Mouse (Mus musculus) limb, embryonic 11.5 days (tissue): ENCODE results near the gene Ldb2. TPM values are rescaled to one million over a fixed set of nuclear protein-coding genes. Genes with fewer than 3 reads are reported as not detected.
A peak's percentile ranks its signal among the peaks of the same experiment; 100 is the strongest.

ENCODE experiments used
- ATAC-seq: fragments of 200-750 bp; cut with Nextera tagmentation; 2 replicates; pipeline ENCODE4 v1.8.0; 2017; ENCODE audit warnings: low read depth; ENCODE audit not compliant: insufficient number of reproducible peaks, low FRiP score, low TSS enrichment
- DNase-seq: peaks from one replicate; pipeline ENCODE4 v3.0.0-alpha.2; 2015; ENCODE audit warnings: low spot score
- H3K27ac ChIP-seq: fragments of 300-500 bp; sonication (generic); replicated peaks from 2 replicates; pipeline ENCODE4 v1.5.1; 2014; ENCODE audit warnings: low read depth, mild to moderate bottlenecking, low read length
- H3K27me3 ChIP-seq: fragments of 300-500 bp; sonication (generic); 2 replicates; pipeline ENCODE4 v1.6.1; 2014; ENCODE audit warnings: mild to moderate bottlenecking, low read length, mixed read lengths; ENCODE audit not compliant: control insufficient read depth, insufficient read depth
- H3K36me3 ChIP-seq: fragments of 300-500 bp; sonication (generic); 2 replicates; pipeline ENCODE4 v1.6.1; 2014; ENCODE audit warnings: mild to moderate bottlenecking, low read length, moderate library complexity, mixed read lengths; ENCODE audit not compliant: control insufficient read depth, insufficient read depth
- H3K4me1 ChIP-seq: fragments of 300-500 bp; sonication (generic); 2 replicates; pipeline ENCODE4 v1.6.1; 2014; ENCODE audit warnings: low read length, mixed read lengths; ENCODE audit not compliant: control insufficient read depth, insufficient read depth
- H3K4me2 ChIP-seq: fragments of 300-500 bp; sonication (generic); 2 replicates; pipeline ENCODE4 v1.6.1; 2014; ENCODE audit warnings: low read depth, mild to moderate bottlenecking, moderate library complexity; ENCODE audit not compliant: severe bottlenecking
- H3K4me3 ChIP-seq: fragments of 300-500 bp; sonication (generic); 2 replicates; pipeline ENCODE4 v1.5.1; 2014; ENCODE audit warnings: low read depth, low read length
- H3K9ac ChIP-seq: fragments of 300-500 bp; sonication (generic); 2 replicates; pipeline ENCODE4 v1.6.1; 2014; ENCODE audit warnings: mild to moderate bottlenecking, low read length
- H3K9me3 ChIP-seq: fragments of 300-500 bp; sonication (generic); 2 replicates; pipeline ENCODE4 v1.6.1; 2016; ENCODE audit warnings: low read length; ENCODE audit not compliant: control insufficient read depth
- WGBS: fragments of 180-500 bp; shearing (Covaris S2); extraction: QIAGEN DNeasy Blood & Tissue Kit; methylation state at CpG from one replicate; pipeline ENCODE4 v1.1.7; 2014; 5-methylcytosine and 5-hydroxymethylcytosine counted together
- polyA plus RNA-seq: library from polyadenylated mRNA; unstranded; fragments of >200 nt; fragmentation: Nextera tagmentation; extraction: Ambion mirVana; gene quantifications from 2 replicates; pipeline ENCODE4 v1.2.1, GENCODE M21; 2014

Ldb2 gene
- 45.2 and 45.7 TPM in 2 replicates for polyA plus RNA-seq

GRCm38 (mm10) chr5:44799053-44799860 lies at the start of gene Ldb2:
Gene Ldb2, minus strand, starts transcription at chr5:44799680.
- Histone ChIP-seq H3K27me3 (no peaks in the 10 kb centered on the region), H3K4me1 (peaks cover 16% of the 10 kb centered on the region), H3K9ac (peak within 1 kb of the TSS; percentile 58), H3K9me3 (no peaks in the 10 kb centered on the region), H3K4me2 (peak within 1 kb of the TSS; percentile 62), H3K27ac (no peak within 1 kb of the TSS; the same call in 1 of the 2 replicates), H3K4me3 (peak within 1 kb of the TSS; percentile 40), H3K36me3 (no peaks in the 10 kb centered on the region)
- ATAC-seq (peak; percentile 83), DNase-seq (peak; percentile 76)
- 2% methylated on average over 19 of the region's 19 CpGs for WGBS

DNA sequence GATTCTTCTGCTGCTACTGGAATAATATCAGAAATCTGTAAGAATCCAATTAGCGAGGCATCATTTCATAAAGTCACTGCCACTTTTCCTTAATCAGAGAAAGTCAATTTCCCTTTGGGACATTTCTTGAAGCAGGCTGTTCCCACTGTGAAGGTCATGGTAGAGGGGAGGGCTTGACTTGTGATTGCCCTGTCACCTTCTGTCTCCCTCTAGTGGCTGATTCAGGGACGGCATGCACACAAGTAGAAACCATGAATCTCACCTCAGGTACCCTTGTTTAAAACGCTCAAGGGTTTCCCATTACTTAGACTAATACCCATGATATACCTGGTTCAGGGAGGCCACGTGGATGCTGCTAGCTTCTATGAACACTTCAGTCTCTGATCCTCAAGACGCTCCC lies 31.8 kb upstream of the Ldb2 start:
- DNase-seq = peak; percentile 35
- ATAC-seq = no peak
- Histone ChIP-seq H3K36me3 (no peaks in the 10 kb centered on the region), H3K4me3 (no peak overlapping the region), H3K4me2 (no peak overlapping the region), H3K4me1 (no peaks in the 10 kb centered on the region), H3K27me3 (no peaks in the 10 kb centered on the region), H3K27ac (no peak overlapping the region), H3K9ac (no peak overlapping the region), H3K9me3 (no peaks in the 10 kb centered on the region)
- 65% methylated on average over 5 of the region's 5 CpGs for WGBS

DNA sequence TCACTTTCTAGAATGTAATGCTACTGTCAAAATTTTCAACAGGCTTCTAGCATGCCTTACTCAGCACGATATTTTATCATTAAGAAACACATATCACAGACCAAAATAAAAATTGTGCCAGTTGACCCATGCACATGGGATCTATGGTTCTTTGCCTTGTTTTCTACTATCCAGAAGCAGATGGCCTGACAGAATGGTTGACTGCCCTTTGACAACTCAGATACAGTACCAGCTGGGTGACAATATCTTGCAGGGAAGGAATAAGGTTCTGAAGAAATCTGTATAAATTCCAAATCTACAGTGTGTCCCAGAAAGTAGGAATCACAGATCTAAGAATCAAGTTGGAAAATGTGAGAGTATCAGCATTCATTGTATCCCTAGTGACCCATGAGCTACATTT lies 16.0 kb upstream of the Ldb2 start:
- 95% methylated on average over 1 of the region's 1 CpGs for WGBS
- no peak overlapping the region for H3K27ac ChIP-seq
- no peak overlapping the region for H3K4me3 ChIP-seq
- no peaks in the 10 kb centered on the region for H3K36me3 ChIP-seq
- no peaks in the 10 kb centered on the region for H3K4me1 ChIP-seq
- H3K9ac ChIP-seq = no peak overlapping the region
- ATAC-seq (no peak), DNase-seq (no peak)
- no peaks in the 10 kb centered on the region for H3K27me3 ChIP-seq
- H3K4me2 ChIP-seq = no peak overlapping the region
- H3K9me3 ChIP-seq = no peaks in the 10 kb centered on the region

DNA sequence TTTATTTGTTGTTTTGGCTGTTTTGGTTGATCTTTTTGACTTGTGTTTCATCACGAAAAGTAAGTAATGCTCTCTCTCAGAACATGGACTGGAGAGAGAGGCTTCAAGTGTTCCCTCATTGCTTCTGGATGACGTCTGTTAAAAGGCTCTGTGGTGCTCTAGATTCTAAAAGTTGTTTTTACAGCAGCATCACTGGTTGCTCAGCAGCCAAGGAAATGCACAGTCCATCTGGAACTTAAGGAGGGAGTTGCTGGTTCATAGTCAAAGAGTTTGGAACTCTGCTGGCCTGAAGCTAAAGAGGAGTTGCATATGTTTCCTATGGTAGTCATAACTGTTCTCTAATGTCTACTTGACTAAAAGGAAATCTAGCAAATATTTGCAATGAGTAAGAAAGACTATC lies 6.5 kb upstream of the Ldb2 start:
- Histone ChIP-seq H3K27me3 (no peaks in the 10 kb centered on the region), H3K9me3 (no peaks in the 10 kb centered on the region), H3K4me2 (no peak overlapping the region), H3K27ac (no peak overlapping the region), H3K4me1 (peaks cover under 1% of the 10 kb centered on the region), H3K36me3 (no peaks in the 10 kb centered on the region), H3K4me3 (no peak overlapping the region), H3K9ac (no peak overlapping the region)
- no peak for DNase-seq
- 71% methylated on average over 2 of the region's 2 CpGs for WGBS
- no peak for ATAC-seq

- peak; percentile 54 for DNase-seq
- peaks cover 13% of the 10 kb centered on the region for H3K4me1 ChIP-seq
- H3K9ac ChIP-seq = no peak overlapping the region
- H3K36me3 ChIP-seq = no peaks in the 10 kb centered on the region
- no peak overlapping the region for H3K4me2 ChIP-seq
- peak overlapping the region; percentile 81 for H3K27ac ChIP-seq
- H3K4me3 ChIP-seq = no peak overlapping the region
- 0 out of 2 replicates have a peak, but pooled peaks have one; percentile 50 for ATAC-seq
- no peaks in the 10 kb centered on the region for H3K9me3 ChIP-seq
- H3K27me3 ChIP-seq = no peaks in the 10 kb centered on the region
- WGBS = 9% methylated on average over 3 of the region's 3 CpGs
Measured at GRCm38 (mm10) chr5:44801100-44801499, 1.6 kb upstream of the Ldb2 start.

DNA sequence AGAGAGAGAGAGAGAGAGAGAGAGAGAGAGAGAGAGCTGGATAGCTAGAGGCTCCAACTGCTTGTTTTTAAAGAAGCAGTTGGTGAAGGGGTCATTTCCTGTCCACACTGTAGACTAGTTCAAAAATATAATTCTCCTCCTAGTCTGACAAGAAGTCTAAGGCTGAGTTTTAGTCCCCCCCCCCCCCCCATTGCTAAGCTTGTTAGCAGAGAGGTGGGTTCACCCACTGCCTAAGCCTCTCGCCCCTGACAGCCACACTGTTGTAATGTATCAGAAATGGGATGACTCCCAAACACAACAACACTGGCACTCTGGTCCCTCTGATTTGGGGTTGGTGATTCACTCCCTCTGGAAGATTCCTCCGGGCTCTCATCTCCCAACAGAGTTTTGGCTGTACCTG lies 381 bp upstream of the Ldb2 start:
- H3K27ac ChIP-seq = no peak overlapping the region; the same call in 1 of the 2 replicates
- DNase-seq (peak; percentile 31), ATAC-seq (peak; percentile 56; the same call in 1 of the 2 replicates)
- H3K4me3 ChIP-seq = peak overlapping the region; percentile 40; the same call in 1 of the 2 replicates
- H3K9ac ChIP-seq = no peak overlapping the region
- H3K4me1 ChIP-seq = peaks cover 16% of the 10 kb centered on the region
- WGBS = 0% methylated on average over 2 of the region's 2 CpGs
- peak overlapping the region; percentile 62 for H3K4me2 ChIP-seq
- H3K36me3 ChIP-seq = no peaks in the 10 kb centered on the region
- no peaks in the 10 kb centered on the region for H3K9me3 ChIP-seq
- no peaks in the 10 kb centered on the region for H3K27me3 ChIP-seq

- Histone ChIP-seq H3K36me3 (no peaks in the 10 kb centered on the region), H3K27me3 (no peaks in the 10 kb centered on the region), H3K4me1 (peaks cover 16% of the 10 kb centered on the region), H3K9ac (peak overlapping the region; percentile 58), H3K9me3 (no peaks in the 10 kb centered on the region), H3K4me3 (peak overlapping the region; percentile 40), H3K27ac (no peak overlapping the region), H3K4me2 (peak overlapping the region; percentile 62)
- ATAC-seq (no peak), DNase-seq (no peak)
- WGBS = 6% methylated on average over 3 of the region's 3 CpGs
Measured at GRCm38 (mm10) chr5:44798493-44798892, 987 bp downstream of the Ldb2 start.

DNA sequence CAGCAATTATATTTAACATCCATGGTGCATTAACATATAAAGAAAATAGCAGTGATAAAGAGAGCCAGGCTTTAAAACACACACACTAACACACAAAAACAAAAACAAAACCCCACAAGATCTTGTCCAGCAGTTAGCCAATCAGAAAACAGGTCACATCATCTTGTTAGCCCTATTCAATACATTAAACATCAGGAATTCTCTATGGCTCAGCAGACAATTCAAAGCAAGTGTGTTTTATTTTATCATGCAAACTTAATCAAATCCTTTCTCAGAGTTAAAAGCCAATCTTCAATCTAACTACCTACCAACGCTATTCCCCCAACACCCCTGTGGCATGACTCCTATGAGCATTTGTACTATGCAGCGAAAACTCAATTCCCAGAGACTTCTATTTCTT lies 1.4 kb downstream of the Ldb2 start:
- H3K4me1 ChIP-seq = peaks cover 16% of the 10 kb centered on the region
- no peaks in the 10 kb centered on the region for H3K27me3 ChIP-seq
- no peaks in the 10 kb centered on the region for H3K9me3 ChIP-seq
- no peaks in the 10 kb centered on the region for H3K36me3 ChIP-seq
- peak overlapping the region; percentile 58 for H3K9ac ChIP-seq
- no peak for ATAC-seq
- peak overlapping the region; percentile 40 for H3K4me3 ChIP-seq
- no peak overlapping the region for H3K27ac ChIP-seq
- DNase-seq = no peak
- peak overlapping the region; percentile 62 for H3K4me2 ChIP-seq
- 18% methylated on average over 2 of the region's 2 CpGs for WGBS
